Mouse (Mus musculus): ENCODE measurements at regions not wholly inside any gene's neighbourhood (a gene's known extent, or its start where the extent isn't known, plus 50 kb on each side); places are given as distances from the start of the nearest gene placed in this dataset.

DNA sequence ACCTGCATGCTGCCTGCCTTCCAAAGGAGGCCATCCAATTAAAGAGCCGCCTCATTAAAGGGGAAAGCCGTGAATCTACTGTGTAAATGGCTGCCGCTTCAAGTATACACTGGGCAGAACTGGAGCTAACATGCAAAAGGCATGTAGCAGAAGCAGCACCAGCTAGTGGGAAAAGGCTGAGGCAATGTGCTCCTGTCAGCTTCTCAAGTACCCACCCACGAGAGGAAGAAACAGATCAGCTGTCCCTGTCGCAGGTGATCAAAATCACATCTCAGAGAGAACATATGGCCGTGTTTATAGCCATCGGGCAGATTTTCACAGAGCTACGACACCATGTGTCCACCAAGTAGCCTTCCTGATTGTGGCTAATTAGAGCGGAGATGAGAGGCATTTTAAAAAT, 440.2 kb downstream of the Rwdd3 start:
- Histone ChIP-seq H3K79me2 (ENCODE audit: control insufficient read depth, insufficient read depth, low read length, poor library complexity) (no peaks in the 10 kb centered on the region), H3K9ac (ENCODE audit: control insufficient read depth, low read depth, low read length, poor library complexity, severe bottlenecking) (no peak overlapping the region), H3K36me3 (ENCODE audit: control insufficient read depth in 1 of 2, insufficient read depth in 2 of 2, low read length in 2 of 2) (no peaks in the 10 kb centered on the region), H3K27me3 (ENCODE audit: control insufficient read depth in 1 of 2, insufficient read depth in 2 of 2, low read length in 2 of 2) (no peaks in the 10 kb centered on the region), H3K4me1 (ENCODE audit: control insufficient read depth in 1 of 2, insufficient read depth in 2 of 2, low read length in 2 of 2) (no peaks in the 10 kb centered on the region), H3K9me3 (replicated peaks; ENCODE audit: insufficient read depth, low read length) (no peaks in the 10 kb centered on the region), H3K27ac (ENCODE audit: control insufficient read depth, low read depth, low read length) (no peak overlapping the region), H3K4me3 (ENCODE audit: control insufficient read depth in 1 of 2, insufficient read depth in 1 of 2, low read depth in 2 of 2, low read length in 2 of 2) (no peak overlapping the region)
- DNase-seq (ENCODE audit: low read depth, low spot score): no peak
- TF ChIP-seq USF2 (IDR thresholded peaks at IDR 0.05; ENCODE audit: borderline replicate concordance in 1 of 2, insufficient read depth in 1 of 2, low read depth in 1 of 2, low read length in 2 of 2) (no peak), NRF1 (IDR thresholded peaks at IDR 0.05; ENCODE audit: insufficient read depth, low read depth, low read length, poor library complexity, severe bottlenecking) (no peak), MAFK (IDR thresholded peaks at IDR 0.05; ENCODE audit: borderline replicate concordance, low read depth, low read length) (no peak), RCOR1 (IDR thresholded peaks at IDR 0.05; ENCODE audit: low read depth, low read length) (no peak), NELFE (IDR thresholded peaks at IDR 0.05; ENCODE audit: low read depth, low read length) (no peak), RAD21 (IDR thresholded peaks at IDR 0.05; ENCODE audit: low read depth, low read length) (no peak), EP300 (IDR thresholded peaks at IDR 0.05; ENCODE audit: low read depth in 1 of 2, low read length in 2 of 2) (no peak), MYC (IDR thresholded peaks at IDR 0.05; ENCODE audit: low read depth, low read length) (no peak), GABPA (IDR thresholded peaks at IDR 0.05; ENCODE audit: low read depth, low read length) (no peak), ZMIZ1 (IDR thresholded peaks at IDR 0.05; ENCODE audit: low read depth, low read length) (no peak), POLR2AphosphoS2 (IDR thresholded peaks at IDR 0.05; ENCODE audit: low read length) (no peak), MAZ (IDR thresholded peaks at IDR 0.05; ENCODE audit: low read depth, low read length) (no peak), KAT2A (conservative IDR thresholded peaks at IDR 0.05; ENCODE audit: low read depth, low read length) (no peak), ELF1 (IDR thresholded peaks at IDR 0.05; ENCODE audit: low read depth, low read length) (no peak), USF1 (IDR thresholded peaks at IDR 0.05; ENCODE audit: low read depth, low read length) (no peak), CTCF (IDR thresholded peaks at IDR 0.05 in 2 of 3, conservative IDR thresholded peaks at IDR 0.05 in 1 of 3; ENCODE audit: control insufficient read depth in 1 of 3, insufficient read depth in 1 of 3, low read depth in 2 of 3, low read length in 3 of 3, poor library complexity in 1 of 3, severe bottlenecking in 1 of 3) (no peak), ZC3H11A (IDR thresholded peaks at IDR 0.05; ENCODE audit: low read depth, low read length) (no peak), MYB (IDR thresholded peaks at IDR 0.05; ENCODE audit: low read depth, low read length) (no peak)

DNA sequence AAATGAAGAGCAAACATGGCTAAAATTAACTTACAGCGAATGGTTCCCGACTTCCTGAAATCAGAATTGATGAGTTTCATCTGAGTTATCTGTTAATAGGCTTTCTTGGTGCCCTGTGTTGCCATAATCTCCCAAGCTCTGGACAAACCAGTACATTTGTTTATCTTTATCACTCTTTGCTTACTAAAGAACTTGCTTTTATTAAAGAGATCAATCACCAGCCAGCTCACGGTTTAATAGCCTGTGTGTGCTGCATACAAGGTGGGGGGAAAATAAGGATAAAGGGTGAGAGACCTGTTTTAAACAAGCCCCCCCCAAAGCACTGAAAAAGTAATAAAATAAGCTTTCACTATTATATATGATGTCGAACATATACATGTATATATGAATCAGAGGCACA, 441.3 kb downstream of the Rwdd3 start:
- Histone ChIP-seq H3K9me3 (replicated peaks; ENCODE audit: insufficient read depth, low read length) (no peaks in the 10 kb centered on the region), H3K4me1 (ENCODE audit: control insufficient read depth in 1 of 2, insufficient read depth in 2 of 2, low read length in 2 of 2) (no peaks in the 10 kb centered on the region), H3K9ac (ENCODE audit: control insufficient read depth, low read depth, low read length, poor library complexity, severe bottlenecking) (no peak overlapping the region), H3K27ac (ENCODE audit: control insufficient read depth, low read depth, low read length) (no peak overlapping the region), H3K79me2 (ENCODE audit: control insufficient read depth, insufficient read depth, low read length, poor library complexity) (no peaks in the 10 kb centered on the region), H3K36me3 (ENCODE audit: control insufficient read depth in 1 of 2, insufficient read depth in 2 of 2, low read length in 2 of 2) (no peaks in the 10 kb centered on the region), H3K4me3 (ENCODE audit: control insufficient read depth in 1 of 2, insufficient read depth in 1 of 2, low read depth in 2 of 2, low read length in 2 of 2) (no peak overlapping the region), H3K27me3 (ENCODE audit: control insufficient read depth in 1 of 2, insufficient read depth in 2 of 2, low read length in 2 of 2) (no peaks in the 10 kb centered on the region)
- no peak for DNase-seq (ENCODE audit: low read depth, low spot score)
- TF ChIP-seq ZNF384 (IDR thresholded peaks at IDR 0.05; ENCODE audit: low read depth, low read length) (no peak), KAT2A (conservative IDR thresholded peaks at IDR 0.05; ENCODE audit: low read depth, low read length) (no peak), MAFK (IDR thresholded peaks at IDR 0.05; ENCODE audit: borderline replicate concordance, low read depth, low read length) (no peak), USF2 (IDR thresholded peaks at IDR 0.05; ENCODE audit: borderline replicate concordance in 1 of 2, insufficient read depth in 1 of 2, low read depth in 1 of 2, low read length in 2 of 2) (no peak), TAL1 (IDR thresholded peaks at IDR 0.05; ENCODE audit: low read length) (no peak), HCFC1 (IDR thresholded peaks at IDR 0.05; ENCODE audit: low read depth, low read length) (no peak)

Data from MEL (cell line).